Mouse (Mus musculus) CH12.LX (cell line): ENCODE data around the gene Supt16.

Experiments
- E2F4 ChIP-seq: IDR thresholded peaks from 2 replicates; pipeline ENCODE4 v1.6.1; 2011; ENCODE audit warnings: low read depth, low read length, improper control_type of control experiment; ENCODE audit not compliant: insufficient replicate concordance
- GABPA ChIP-seq: IDR thresholded peaks from 2 replicates; pipeline ENCODE4 v1.6.1; 2012; ENCODE audit warnings: low read depth, low read length, improper control_type of control experiment, inconsistent platforms; ENCODE audit not compliant: insufficient replicate concordance

DNA sequence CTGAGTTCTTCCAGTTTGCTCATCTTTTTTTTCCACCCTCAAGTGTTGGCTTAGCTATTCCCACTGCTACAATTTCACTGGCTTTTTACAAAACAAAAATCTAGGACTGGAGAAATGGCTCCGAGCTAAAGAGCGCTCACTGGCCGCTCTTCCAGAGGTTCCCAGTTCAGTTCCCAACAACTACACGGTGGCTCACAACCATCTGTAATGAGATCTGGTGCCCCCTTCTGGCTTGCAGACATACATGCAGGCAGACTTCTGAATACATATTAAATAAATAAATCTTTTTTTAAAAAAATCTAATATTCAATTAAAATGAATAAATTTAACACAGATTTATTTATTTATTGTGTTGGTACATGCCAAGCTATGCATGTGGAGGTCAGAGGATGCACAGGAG, 50.7 kb downstream of the Supt16 start:
- TF ChIP-seq E2F4 (no peak), GABPA (no peak)
